Mouse (Mus musculus): ENCODE measurements around the gene Spg11. TPM values are rescaled to one million over a fixed set of nuclear protein-coding genes. Genes with fewer than 3 reads are reported as not detected.
"Not testable (repeated sequence)": the region's sequence is repeated elsewhere in the genome, so short reads cannot be mapped to it uniquely, and the experiment has no call there.

Spg11 gene
- total RNA-seq, 2 experiments from 2014 or later = 9.8 to 11.4 TPM

DNA sequence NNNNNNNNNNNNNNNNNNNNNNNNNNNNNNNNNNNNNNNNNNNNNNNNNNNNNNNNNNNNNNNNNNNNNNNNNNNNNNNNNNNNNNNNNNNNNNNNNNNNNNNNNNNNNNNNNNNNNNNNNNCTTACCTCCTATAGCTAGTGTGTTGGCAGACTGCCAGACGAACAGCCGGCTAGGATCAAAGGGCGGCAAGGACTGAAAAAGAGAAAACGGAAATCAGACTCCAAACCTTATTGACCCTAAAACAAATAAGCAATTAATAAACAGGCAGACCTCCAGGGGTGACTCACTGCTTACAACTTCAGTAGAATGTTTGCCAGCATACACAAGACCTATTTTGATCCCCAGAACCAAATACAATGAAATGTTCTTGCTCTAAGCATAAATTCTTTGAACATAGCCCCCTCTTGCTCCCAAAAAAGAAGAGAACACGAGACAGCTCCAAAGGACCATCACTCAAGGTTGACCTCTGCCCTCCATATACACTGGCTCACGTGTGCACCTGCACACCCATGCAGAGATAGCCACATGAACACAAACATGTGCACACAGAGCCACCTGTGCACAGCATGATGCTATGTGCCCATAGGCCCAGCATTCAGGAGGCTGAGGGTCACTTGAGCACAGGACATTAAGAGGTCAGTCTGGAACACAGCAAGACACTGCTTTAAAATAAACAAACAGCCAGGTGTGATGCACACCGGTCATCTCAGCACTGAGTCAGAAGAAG lies 36.3 kb downstream of the Spg11 start:
- DNase-seq = no peak
- intact Hi-C loops (cut with DNase I) = no loop called here

GRCm38 (mm10) chr2:122069922-122070321 lies 48.3 kb downstream of the Spg11 start:
- intact Hi-C loops (cut with DNase I) = loop anchor here (1.0 to 5.0 kb wide), 2 partner anchors 90 to 172 kb away; partner anchors contain the start of gene Trim69
- DNase-seq = peak; percentile 57 to 74

GRCm38 (mm10) chr2:122069144-122069912 lies 48.9 kb downstream of the Spg11 start:
- DNase-seq = no peak
- intact Hi-C loops (cut with DNase I) = no loop called here

GRCm38 (mm10) chr2:122066241-122066640 lies 51.9 kb downstream of the Spg11 start:
- peak in 1 of 2 experiments; percentile 20 for DNase-seq
- intact Hi-C loops (cut with DNase I) = no loop called here

- intact Hi-C loops (cut with DNase I) = no loop called here
- peak; percentile 36 to 44 for DNase-seq
Observed at GRCm38 (mm10) chr2:122065200-122065969, 52.8 kb downstream of the Spg11 start.

DNA sequence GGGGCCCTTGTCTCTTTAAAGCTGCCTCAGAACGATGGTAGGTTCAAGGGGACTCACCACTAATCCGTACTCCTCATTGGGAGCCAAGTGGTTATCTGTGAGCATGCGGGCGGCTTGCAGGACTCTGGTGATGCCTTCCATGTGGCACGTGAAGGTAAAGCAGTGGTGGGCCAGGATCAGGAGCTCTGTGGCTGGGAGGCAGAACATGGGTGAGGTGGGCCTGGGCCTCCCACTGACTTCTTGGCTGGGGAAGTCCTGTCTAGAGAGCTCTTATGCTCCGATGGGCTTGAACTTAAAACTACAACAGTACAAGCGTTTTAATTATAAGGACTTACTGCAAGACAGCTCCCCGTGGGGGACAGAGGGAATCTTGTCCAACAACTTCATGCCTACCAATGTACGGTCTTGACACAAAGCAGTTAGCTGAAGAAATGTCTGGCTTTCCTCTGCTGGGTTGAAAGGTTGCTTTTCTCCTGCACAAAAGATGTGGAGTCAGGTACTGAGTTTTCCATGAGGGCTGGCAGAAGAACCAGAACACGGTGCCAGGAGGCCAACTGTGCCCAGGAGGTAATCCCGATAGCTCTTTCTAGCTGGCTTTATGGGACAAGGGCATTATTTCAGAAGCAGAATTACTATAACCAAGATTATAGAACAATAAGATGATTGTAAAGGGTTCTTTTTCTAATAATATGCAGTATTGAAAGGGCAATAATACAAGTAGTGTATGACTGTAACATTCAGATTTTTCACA lies 58.6 kb downstream of the Spg11 start:
- DNase-seq = peak in 1 of 2 experiments; percentile 10

DNA sequence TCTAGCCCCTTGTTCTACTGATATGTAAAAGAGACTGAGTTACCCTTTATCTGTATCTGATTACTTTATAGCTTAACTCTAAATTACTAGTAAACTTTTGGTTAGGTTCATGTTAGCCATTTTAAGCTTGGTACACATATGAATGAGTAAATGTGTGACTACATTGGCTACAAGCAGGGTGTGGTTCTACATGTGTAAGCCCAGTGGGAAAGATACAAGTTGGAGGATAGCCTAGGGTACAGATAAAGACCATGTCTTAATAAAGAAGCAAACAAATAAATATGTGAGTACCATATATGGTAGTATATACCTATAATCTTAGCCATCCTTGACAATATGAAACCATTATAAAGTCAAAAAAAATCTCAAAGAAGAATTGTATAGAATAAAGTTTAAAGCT lies 74.3 kb downstream of the Spg11 start:
- no peak for DNase-seq
- intact Hi-C loops (cut with DNase I) = no loop called here

More for the DNA sequence above, 58.6 kb downstream of the Spg11 start:
- intact Hi-C loops (cut with DNase I) = no loop called here

- no peak for DNase-seq
- intact Hi-C loops (cut with DNase I) = no loop called here
Observed at GRCm38 (mm10) chr2:122036064-122036463, 82.1 kb downstream of the Spg11 start.

- DNase-seq = no peak
- intact Hi-C loops (cut with DNase I) = no loop called here
Observed at GRCm38 (mm10) chr2:122031970-122032369, 86.2 kb downstream of the Spg11 start.

- peak; percentile 48 to 53 for DNase-seq
- intact Hi-C loops (cut with DNase I) = loop anchor here (5.0 kb wide), 1 partner anchor 72 kb away; the partner anchor contains the start of genes Ctdspl2 and Mageb3
Observed at GRCm38 (mm10) chr2:122028756-122029700, 89.2 kb downstream of the Spg11 start.

- intact Hi-C loops (cut with DNase I) = loop anchor here (5.0 kb wide), 1 partner anchor 71 kb away; the partner anchor contains the start of genes Ctdspl2 and Mageb3
- peak; percentile 88 to 92 for DNase-seq
Observed at GRCm38 (mm10) chr2:122027862-122028755, 90.1 kb downstream of the Spg11 start, which contains the start of gene Eif3j1. Gene Eif3j1, plus strand, starts transcription at chr2:122028546.

DNA sequence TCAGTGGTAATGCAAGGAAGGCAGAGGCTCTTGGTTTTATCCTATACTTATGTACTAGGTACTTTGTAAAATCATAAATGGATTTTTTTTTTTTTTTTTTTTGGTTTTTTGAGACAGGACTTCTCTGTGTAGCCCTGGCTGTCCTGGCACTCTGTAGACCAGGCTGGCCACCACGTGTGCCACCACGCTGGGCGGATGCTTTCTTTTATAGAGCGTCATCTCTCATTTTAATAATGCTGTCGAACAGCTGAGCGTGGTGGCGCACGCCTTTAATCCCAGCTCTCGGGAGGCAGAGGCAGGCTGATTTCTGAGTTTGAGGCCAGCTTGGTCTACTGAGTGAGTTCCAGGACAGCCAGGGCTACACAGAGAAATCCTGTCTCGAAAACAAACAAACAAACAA lies 91.1 kb downstream of the Spg11 start:
- intact Hi-C loops (cut with DNase I) = loop anchor here (5.0 kb wide), 1 partner anchor 70 kb away; the partner anchor contains the start of genes Ctdspl2 and Mageb3
- DNase-seq = not testable (repeated sequence)

DNA sequence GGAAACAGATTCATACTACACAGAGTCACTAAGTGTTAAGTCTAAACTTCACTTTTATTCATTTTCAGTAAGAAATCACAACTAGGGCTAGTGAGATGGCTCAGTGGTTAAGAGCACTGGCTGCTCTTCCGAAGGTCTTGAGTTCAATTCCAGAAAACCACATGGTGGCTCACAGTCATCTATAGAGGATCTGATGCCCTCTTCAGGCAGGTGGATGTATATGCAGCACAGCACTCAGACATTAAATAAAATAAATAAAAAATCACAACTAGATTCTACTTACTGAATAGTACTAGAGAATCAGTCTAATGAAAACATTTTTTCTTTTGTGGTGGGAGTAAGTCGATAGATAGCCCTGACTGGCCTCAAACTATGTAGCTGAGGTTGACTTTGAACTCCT lies 95.9 kb downstream of the Spg11 start:
- intact Hi-C loops (cut with DNase I) = no loop called here
- DNase-seq = no peak

- intact Hi-C loops (cut with DNase I) = no loop called here
- no peak for DNase-seq
Observed at GRCm38 (mm10) chr2:122018705-122019104, 99.5 kb downstream of the Spg11 start.

DNA sequence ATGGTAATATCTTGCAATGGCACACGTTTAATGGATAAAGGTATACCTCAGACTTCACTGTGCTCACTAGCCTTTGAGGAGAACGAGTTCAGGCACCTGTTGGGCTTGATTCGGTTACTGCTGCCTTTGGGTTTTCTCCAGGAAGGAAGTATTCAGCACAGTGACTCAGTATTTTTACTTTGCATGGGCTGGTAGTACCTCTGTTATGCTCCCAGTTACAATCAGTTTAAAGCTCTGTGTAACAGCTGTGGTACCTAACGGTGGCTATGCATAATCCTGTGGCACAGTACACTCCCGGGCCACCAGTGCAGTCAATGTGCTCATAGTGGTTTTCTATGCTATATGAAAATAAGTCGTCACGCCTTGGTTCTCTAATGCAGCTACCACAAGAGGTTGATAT lies 106.7 kb downstream of the Spg11 start:
- intact Hi-C loops (cut with DNase I) = no loop called here
- no peak for DNase-seq

GRCm38 (mm10) chr2:122008832-122009231 lies 109.4 kb downstream of the Spg11 start:
- DNase-seq = no peak
- intact Hi-C loops (cut with DNase I) = loop anchor here (5.0 kb wide), 1 partner anchor 37 kb away; no protein-coding TSS in a partner anchor

Measured in heart, postnatal 14 days (tissue).